Mouse (Mus musculus): ENCODE results near the gene Arid1a.
A peak's percentile ranks its signal among the peaks of the same experiment; 100 is the strongest.
"Not testable (repeated sequence)": the region's sequence is repeated elsewhere in the genome, so short reads cannot be mapped to it uniquely, and the experiment has no call there.

Arid1a gene

DNA sequence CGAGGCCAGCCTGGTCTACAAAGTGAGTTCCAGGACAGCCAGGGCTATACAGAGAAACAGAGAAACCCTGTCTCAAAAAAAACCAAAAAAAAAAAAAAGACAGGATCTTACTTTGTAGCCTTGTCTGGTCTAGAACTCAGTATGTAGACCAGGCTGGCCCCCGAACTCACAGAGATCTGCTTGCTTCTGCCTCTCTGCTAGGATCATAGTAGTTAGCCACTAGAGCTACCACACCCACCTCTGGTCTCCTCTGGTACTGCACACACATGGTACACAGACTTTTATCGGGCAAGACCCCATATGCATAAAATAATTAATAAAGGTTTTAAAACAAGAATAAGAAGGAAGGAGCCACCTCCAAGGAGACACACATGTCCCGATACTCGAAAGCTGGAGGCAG, 102.5 kb downstream of the Arid1a start:
- DNase-seq (ENCODE audit: low read depth, low spot score): not testable (repeated sequence)

DNA sequence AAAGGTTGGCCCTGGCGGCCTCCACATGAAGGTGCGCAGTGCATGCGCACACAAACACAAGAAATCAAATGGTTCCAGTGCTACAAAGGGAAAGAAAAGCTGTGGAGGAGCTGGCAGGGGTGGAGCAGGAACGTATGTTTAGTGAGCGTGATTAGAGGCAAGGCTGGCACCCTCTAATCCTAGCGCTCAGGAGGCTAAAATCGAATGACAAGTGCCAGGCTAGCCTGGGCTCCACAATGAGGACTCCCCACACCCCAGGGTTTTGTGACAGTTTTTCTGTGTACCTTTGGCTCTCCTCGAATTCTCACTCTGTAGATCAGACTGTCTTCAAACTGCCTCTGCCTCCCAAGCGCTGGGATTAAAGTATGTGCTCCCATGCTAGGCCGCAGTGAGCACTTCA, 103.8 kb downstream of the Arid1a start:
- no peak for DNase-seq (ENCODE audit: low read depth, low spot score)

DNA sequence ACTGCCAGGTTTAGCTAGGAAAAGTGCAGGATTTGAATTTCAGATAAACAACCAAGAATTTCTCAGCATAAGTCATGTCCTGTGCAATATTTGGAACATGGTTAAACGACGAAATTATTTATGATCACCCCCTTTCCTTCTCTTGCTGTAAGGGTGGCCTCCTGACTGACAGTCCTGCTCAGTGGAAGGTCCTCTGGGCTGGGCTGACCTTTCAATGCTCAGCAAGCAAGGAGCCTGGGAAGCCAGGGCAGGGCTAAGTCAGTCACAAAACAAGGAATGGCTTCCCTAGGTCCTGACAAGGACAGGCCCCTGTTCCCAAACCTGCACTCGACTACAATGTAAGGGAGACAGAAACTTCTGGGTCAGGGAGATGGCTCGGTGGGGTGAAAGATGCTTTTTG, 104.6 kb downstream of the Arid1a start:
- DNase-seq (ENCODE audit: low read depth, low spot score): no peak

DNA sequence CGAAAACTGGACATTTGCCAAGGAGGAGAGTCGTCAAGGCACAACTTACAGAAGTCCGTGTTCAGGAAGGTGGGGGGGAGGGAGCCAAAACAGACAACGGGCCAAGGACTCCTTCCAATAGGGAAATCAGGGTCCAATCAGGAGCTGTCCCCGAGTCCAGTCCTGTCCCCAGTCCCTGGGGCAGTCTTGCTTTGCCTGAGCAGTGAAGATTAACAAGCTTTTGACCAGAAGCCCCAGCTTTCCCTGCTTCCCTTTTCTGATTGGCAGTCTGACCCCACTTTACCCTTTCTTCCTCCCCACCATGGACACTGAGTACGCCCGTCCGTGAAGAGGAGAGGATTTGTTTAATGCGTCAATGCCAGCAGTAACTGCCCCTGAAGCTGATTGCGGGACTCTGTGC, 105.1 kb downstream of the Arid1a start:
- DNase-seq (ENCODE audit: low read depth, low spot score): no peak

DNA sequence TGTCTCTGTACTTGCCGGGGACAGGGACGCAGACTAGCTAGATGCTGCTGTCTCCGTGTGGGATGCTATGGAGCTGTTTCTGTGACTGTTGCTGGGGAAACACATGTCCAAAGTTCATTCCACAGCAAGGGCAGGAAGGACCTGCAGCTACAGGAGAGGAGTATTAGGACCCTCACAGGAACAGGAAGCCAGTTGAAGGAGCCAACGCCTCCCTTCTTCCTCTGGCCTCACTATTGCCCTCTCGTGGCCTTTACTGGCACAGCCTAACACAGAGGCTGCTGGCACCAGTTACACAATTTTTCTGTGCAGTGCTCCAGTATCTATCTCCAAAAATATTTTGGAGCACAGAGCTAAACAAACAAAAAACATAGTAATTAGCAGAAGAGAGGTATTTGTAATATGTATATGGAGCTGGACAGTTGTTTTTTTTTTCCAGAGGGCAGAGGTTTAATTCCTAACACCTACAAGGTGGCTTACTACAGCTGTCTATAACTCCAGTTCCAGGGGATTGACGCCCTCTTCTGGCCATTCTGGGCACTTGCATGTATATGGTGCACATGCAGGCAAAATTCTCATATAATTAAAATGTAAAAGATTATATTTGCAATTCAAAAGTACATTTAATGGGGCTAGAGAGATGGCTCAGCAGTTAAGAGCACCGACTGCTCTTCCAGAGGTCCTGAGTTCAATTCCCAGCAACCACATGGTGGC, 106.4 kb downstream of the Arid1a start, which contains the start of gene Zdhhc18:
TSS of gene Zdhhc18 (minus strand) at position 166 of the 711 bp plus-strand sequence.
- DNase-seq (ENCODE audit: low read depth, low spot score): no peak

DNA sequence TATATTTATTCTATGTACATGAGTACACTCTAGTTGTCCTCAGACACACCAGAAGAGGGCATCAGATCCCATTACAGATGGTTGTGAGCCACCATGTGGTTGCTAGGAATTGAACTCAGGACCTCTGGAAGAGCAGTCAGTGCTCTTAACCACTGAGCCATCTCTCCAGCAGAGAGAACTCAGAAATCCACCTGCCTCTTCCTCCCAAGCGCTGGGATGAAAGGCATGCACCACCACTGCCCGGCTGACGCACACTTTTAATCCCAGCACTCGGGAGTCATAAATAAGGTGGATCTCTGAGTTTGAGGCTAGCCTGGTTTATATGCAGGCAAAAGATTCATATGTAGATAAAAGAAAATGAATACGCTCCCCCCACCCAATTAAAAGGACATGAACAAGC, 107.1 kb downstream of the Arid1a start:
- DNase-seq (ENCODE audit: low read depth, low spot score): not testable (repeated sequence)

DNA sequence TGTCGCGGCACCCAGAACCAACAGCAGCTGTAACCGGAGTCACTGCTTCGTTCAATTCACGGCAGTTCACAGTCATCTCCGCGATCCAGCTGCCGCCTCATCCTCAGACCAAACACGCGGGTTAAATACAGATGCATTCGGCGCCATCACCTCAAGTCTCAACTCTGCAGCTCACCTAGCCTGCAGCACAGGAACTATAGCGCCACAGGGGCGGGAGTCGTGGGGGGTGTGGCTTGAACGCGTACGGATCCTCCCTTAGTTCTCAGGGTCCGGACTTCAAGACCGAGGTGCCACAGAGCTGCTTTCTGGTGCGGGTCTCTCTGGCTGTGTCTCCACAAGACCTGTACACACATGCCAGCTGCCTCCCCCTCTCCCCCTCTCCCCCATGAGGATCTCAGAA, 110.9 kb downstream of the Arid1a start:
- DNase-seq (ENCODE audit: low read depth, low spot score): no peak

DNA sequence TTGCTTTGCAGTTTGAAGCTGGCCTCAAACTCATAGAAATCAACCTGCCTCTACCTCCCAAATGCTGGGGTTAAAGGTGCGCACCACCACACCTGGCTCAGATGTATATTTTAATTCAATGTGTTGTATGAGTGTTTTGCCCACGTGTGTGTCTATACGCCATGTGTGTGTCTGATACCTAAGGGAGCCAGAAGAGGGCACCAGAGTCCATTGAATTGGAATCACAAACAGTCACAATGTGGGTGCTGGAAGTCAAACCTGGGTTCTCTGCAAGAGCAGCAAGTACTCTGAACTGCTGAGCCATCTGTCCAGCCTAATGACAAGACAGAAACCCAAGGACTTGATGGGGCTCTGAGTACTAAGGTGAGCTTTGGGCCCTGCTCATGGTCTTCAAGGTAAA, 111.4 kb downstream of the Arid1a start:
- DNase-seq (ENCODE audit: low read depth, low spot score): no peak

DNA sequence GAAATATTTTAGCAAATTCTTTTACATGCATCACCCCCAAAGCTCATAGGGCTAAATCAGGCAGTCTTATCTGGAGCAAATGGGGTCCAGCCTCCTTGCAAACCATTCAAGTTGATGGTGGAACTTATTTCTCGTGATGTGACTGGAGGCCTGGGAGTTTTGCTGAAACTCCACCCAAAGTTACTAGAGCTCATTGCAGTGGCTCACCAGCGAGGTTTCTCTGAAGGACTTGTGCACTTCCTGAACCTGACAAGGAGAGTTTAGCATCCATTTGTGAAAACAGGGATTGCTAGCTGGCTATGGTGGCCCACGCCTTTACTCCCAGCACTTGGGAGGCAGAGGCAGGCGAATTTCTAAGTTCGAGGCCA, 122.5 kb downstream of the Arid1a start:
- DNase-seq (ENCODE audit: low read depth, low spot score): no peak

DNA sequence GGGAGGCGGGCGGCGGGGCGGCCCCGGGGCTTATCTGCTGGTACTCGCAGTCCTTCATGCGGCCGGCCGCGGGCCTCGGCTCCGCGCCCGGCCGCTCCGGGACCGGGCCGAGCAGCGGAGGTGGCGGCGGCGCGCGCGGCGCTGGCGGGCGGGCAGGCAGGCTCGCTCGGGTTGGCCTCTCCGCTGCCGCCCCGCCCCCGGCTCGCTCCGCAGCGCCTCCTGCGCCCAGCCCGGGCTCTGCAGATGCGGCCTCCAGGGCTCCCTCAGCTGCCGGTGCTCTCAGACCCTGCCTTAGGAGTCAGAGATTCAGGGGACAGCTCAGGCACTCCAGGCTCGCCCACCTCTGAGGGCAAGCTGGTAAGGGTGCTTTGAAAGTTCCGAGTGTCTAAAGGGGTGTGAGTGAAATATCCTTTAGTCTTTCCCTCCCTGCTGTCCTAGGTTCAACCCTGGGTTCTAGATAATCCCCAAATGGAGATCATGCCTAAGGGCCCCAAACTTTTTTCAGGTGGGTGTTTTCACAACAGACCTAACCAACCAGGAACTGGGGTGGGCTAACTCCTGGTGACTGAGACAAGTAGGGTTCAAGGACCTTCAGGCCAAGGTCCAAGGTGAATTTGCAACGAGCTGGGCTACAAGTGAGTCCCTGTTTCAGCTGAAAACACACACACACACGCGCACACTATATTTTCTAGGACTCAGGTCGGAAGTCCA, 123.1 kb downstream of the Arid1a start:
- DNase-seq (ENCODE audit: low read depth, low spot score): peak; percentile 61

DNA sequence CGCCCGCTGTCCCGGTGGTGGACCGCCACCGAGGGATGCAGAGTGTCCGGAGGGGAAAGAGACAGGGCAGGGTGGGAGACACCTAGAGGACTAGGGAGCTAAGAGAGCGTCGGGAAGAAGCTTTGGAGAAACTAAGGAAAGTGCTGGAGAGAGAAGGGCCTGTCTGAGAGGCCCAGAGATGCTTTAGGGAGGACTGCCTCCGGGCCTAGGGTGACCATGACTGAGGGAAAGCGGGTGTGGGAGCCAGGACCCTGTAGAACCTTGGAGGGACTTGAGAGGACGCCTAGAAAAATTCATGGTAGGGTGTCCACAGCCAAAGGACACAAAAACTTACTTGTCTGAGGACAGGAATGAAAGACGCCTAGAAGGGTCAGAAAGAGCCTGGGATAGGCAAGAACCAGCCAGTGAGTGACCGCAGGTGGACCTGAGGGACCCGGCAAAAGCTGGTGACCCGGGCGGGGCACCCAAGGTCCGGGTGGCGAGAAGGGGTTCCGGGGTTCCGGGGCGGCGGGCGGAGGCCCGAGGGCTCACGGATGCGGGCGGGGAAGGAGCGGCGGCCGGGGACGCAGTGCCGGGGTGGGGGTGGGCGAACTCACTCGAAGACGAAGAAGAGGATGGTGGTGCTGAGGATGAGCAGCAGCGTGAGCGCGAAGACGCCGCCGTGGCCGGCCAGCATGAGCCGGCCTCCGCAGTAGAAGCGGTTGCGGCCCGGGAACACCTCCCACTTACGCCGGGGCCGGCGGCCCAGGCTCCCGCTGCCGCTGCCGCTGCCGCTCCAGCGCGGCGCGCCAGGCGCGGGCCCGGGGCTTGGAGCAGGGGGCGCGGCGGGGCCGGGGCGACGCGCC, 123.9 kb downstream of the Arid1a start:
- DNase-seq (ENCODE audit: low read depth, low spot score): peak; percentile 20

DNA sequence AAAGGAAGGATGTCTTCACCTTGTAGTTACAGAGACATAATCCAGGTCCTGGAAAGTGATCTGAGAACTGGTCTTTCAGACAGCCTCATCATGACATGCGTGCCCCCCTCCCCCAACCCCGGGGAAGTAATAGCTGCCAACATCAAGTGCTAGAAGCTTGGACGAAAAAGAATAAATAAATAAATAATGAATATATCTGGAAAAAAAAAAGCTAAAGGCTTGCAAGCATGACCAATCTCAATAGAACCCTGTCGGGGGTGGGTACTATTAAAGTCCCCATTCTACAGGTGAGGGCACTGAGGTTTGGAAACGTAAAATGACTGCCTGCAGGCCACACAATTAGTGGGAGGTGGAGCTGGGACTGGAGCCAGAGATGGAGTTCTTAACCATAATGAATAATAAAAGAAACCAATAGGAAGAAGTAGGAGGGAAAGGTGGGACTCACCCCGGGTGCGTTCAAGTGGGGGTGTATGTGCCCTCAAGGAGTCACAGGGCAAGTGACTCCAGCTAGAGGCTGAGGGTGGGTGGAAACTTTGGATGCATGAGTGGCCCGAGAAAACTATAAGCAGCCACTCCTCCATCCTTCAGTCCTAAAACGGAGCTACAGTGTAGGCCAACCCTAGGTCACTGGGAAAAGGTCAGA, 124.7 kb downstream of the Arid1a start:
- no peak for DNase-seq (ENCODE audit: low read depth, low spot score)

DNA sequence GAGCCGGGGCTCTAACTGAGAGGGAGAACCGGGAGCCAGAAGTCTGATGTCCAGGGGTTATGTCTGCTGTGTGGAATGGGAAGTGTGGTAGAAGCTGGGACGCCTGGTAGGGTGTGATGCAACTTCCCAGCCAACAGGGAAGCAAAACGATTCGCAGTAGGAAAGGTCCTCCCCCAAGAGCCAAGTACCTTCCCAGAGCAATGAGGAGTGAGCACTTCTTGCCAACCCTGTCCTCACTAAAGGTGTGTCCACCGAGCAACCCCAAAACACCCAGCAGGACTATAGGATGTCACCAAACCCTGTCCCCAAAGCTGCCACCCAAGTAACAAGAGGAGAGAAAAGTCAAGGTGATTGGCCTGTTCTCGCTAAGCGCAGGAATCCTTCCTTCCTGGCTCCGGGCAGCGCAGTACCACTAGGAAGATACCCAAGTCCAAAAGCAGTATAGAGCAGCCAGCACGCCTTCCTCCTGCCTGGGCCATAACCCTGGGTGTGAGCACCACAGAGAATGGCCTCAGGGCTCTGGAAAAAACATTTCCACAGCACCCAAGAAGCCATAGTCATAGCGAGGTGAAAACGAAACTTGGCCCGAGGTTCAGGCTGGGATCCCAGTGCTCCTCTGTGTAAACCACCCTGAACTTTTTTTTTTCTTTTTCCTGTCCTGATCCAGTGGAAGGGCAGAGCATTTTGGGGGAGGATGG, 125.3 kb downstream of the Arid1a start:
- no peak for DNase-seq (ENCODE audit: low read depth, low spot score)

DNA sequence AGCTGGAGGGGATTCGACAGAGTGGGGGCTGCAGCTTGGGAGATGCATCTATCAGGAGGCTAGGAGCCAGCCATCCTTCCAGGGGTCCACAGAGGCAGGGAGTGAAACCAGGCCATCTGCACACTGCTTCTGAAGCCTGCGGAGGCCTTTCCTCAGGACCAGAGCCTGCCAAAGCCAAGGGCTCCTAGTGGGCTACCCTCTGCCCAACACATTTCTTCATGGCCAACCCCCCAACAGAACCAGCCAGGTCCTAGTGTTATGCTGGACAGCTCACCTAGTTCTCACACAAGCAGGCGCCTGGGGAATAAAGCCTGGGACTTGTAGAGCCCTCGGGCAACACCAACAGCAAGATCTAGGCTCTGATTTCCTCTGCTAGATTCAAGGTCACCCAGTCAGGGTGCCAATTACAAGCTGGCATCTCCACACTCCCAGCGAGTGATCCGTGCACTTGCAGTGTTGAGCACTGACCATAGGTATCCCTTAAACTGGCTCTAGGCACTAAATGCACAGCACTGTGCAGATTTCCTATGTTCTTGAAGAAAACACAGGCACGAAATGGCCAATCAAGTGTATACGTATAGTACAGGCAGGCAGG, 126.1 kb downstream of the Arid1a start:
- no peak for DNase-seq (ENCODE audit: low read depth, low spot score)

DNA sequence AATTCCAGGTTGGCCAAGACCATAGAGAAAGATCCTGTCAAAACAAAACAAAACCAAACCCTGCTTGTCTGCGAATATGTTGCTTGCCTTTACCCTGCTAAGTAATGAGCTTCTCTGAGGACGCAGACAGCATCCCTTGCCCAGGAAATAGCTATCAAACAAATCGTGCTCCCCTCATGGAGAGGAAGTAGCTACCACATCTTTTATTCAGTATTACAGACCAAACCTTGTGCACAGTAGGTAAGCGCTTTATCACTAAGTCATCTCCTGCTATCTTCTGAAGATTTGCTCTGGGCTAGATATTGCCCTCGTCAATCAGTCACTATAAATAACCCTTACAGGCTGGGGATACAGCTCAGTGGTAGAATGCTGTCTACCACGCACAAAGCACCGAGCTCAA, 127.4 kb downstream of the Arid1a start:
- DNase-seq (ENCODE audit: low read depth, low spot score): no peak

Data from embryo, embryonic 11.5 days (tissue).